Mouse (Mus musculus) liver, postnatal 0 days (tissue): ENCODE results near the gene Amot. TPM values are rescaled to one million over a fixed set of nuclear protein-coding genes. Genes with fewer than 3 reads are reported as not detected.

Experiments used
- ATAC-seq: fragments of 200-750 bp; cut with Nextera tagmentation; 2 replicates; pipeline ENCODE4 v1.8.0; 2017; ENCODE audit warnings: mild to moderate bottlenecking, moderate library complexity
- DNase-seq: peaks from one replicate; pipeline ENCODE4 v3.0.0-alpha.2; 2016
- H3K27ac ChIP-seq: fragments of 300-500 bp; sonication (generic); 2 replicates; pipeline ENCODE4 v1.5.1; 2014; ENCODE audit warnings: antibody characterized with exemption, moderate library complexity, mild to moderate bottlenecking, low read depth
- H3K27me3 ChIP-seq: fragments of 300-500 bp; sonication (generic); 2 replicates; pipeline ENCODE4 v1.6.1; 2014; ENCODE audit warnings: low read length, control low read depth, mixed read lengths; ENCODE audit not compliant: insufficient read depth
- H3K36me3 ChIP-seq: fragments of 300-500 bp; sonication (generic); replicated peaks from 2 replicates; pipeline ENCODE4 v1.6.1; 2014; ENCODE audit warnings: mild to moderate bottlenecking, control low read depth, low read length, moderate library complexity, mixed read lengths; ENCODE audit not compliant: insufficient read depth
- H3K4me1 ChIP-seq: fragments of 300-500 bp; sonication (generic); 2 replicates; pipeline ENCODE4 v1.6.1; 2014; ENCODE audit warnings: antibody characterized with exemption, mild to moderate bottlenecking, control low read depth; ENCODE audit not compliant: insufficient read depth
- H3K4me2 ChIP-seq: fragments of 300-500 bp; sonication (generic); 2 replicates; pipeline ENCODE4 v1.6.1; 2014; ENCODE audit warnings: low read depth, mild to moderate bottlenecking, low read length, moderate library complexity, mixed read lengths
- H3K4me3 ChIP-seq: fragments of 300-500 bp; sonication (generic); 2 replicates; pipeline ENCODE4 v1.5.1; 2014; ENCODE audit warnings: low read depth, low read length
- H3K9ac ChIP-seq: fragments of 300-500 bp; sonication (generic); replicated peaks from 2 replicates; pipeline ENCODE4 v1.6.1; 2014; ENCODE audit warnings: mild to moderate bottlenecking, moderate library complexity
- H3K9me3 ChIP-seq: fragments of 300-500 bp; sonication (generic); 2 replicates; pipeline ENCODE4 v1.6.1; 2016; ENCODE audit warnings: mild to moderate bottlenecking, control low read depth, low read length, mixed read lengths
- CTCF ChIP-seq: sonication (generic); IDR thresholded peaks from 2 replicates; pipeline ENCODE4 v1.5.1; 2016; ENCODE audit warnings: antibody characterized with exemption, low read depth
- EP300 ChIP-seq: IDR thresholded peaks from 2 replicates; pipeline ENCODE4 v1.6.1; 2016; ENCODE audit warnings: antibody characterized with exemption, low read depth, mild to moderate bottlenecking
- WGBS: fragments of 180-500 bp; shearing (Covaris S2); extraction: QIAGEN DNeasy Blood & Tissue Kit; methylation state at CpG from one replicate; pipeline ENCODE4 v1.1.7; 2014; ENCODE audit not compliant: insufficient replicate concordance; 5-methylcytosine and 5-hydroxymethylcytosine counted together
- polyA plus RNA-seq: library from polyadenylated mRNA; unstranded; fragments of >200 nt; fragmentation: Nextera tagmentation; extraction: Ambion mirVana; gene quantifications from 2 replicates; pipeline ENCODE4 v1.2.1, GENCODE M21; 2015

Gene Amot
- polyA plus RNA-seq, 1 experiment from 2014 or later = 4.9 TPM

DNA sequence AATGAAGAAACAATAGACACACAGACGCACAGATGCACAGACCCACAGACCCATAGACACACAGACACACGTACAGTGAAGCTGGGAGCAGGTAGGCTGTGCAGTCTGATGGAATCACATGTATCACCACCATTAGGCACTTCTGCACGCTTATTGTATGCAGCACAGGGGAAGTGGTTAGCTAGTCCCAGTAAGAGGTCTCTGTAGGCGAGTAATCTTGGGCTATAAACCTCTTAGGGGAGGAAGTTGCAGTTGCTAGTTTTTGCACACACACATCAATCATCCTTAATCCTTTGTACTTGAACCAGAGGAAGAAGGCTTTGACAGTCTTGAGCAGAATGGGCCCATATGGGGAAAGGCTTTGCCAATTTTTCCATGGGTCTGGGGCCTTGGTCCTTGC is 71.3 kb downstream of the Amot start:
- WGBS = 52% methylated on average over 4 of the region's 4 CpGs
- H3K36me3 ChIP-seq = no peaks in the 10 kb centered on the region
- no peak overlapping the region for H3K9ac ChIP-seq
- no peak overlapping the region for H3K4me2 ChIP-seq
- H3K9me3 ChIP-seq = no peaks in the 10 kb centered on the region
- TF ChIP-seq EP300 (no peak), CTCF (no peak)
- H3K27me3 ChIP-seq = no peaks in the 10 kb centered on the region
- no peak for ATAC-seq
- no peak overlapping the region for H3K27ac ChIP-seq
- H3K4me1 ChIP-seq = no peaks in the 10 kb centered on the region
- no peak for DNase-seq
- H3K4me3 ChIP-seq = no peak overlapping the region

DNA sequence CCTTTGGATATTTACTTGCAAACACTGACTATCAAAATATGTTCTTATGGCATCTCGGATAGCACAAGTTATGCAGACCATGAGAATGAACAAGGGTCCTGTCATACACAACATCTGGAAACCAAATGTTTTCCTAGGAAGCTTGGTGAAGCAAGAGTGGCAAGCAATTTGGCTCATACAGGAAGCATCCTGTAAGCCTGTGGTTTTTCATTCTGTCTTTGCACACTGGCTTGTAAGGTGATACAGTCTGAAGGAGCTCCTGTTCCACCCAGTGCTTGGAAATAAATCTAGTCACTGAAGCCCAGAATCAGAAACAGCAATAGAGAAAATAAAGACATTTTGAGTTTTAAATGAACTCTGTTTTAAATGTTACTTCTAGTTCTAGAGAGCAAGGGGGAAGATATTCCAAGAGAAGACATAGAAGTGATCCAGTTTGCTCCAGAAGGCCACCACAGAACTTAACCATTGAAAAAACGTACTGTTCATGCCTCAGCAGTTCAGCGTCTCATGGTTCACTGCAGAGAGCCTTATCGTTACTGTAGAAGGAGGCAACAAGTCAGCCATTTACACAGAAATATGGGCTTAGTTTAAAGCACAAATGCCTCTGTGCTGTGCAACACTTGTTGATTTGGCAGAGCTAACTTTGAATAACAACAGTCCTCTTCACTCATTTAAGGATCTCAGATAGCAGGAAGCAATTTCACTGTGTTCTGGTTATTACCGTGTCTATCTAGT is 74.0 kb downstream of the Amot start:
- Histone ChIP-seq H3K27ac (no peak overlapping the region), H3K27me3 (no peaks in the 10 kb centered on the region), H3K4me3 (no peak overlapping the region), H3K9me3 (no peaks in the 10 kb centered on the region), H3K4me1 (no peaks in the 10 kb centered on the region), H3K36me3 (no peaks in the 10 kb centered on the region), H3K4me2 (no peak overlapping the region), H3K9ac (no peak overlapping the region)
- DNase-seq (no peak), ATAC-seq (no peak)
- 69% methylated on average over 5 of the region's 5 CpGs for WGBS
- no peak for TF ChIP-seq CTCF
- no peak for TF ChIP-seq EP300

DNA sequence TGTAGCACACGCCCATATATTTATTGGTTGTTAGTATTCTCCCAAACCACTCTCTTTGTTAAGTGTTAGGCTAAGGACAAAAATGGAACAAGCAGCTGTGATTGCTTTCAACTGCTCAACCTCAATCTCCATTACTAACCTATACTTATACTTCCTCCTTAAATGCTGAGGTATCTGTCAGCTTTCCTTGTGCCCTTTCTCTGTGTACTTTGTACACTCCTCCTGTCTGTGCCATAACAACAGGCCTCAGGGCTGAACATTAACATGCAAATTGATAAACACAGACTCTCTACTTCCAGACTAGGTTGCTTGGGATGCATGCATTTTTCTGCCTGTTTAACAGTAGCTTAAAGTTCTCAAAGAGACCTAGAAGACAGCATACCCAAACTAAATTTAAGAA is 76.2 kb downstream of the Amot start:
- DNase-seq = no peak
- no peaks in the 10 kb centered on the region for H3K9me3 ChIP-seq
- no peaks in the 10 kb centered on the region for H3K27me3 ChIP-seq
- H3K4me1 ChIP-seq = no peaks in the 10 kb centered on the region
- H3K27ac ChIP-seq = no peak overlapping the region
- H3K9ac ChIP-seq = no peak overlapping the region
- no peaks in the 10 kb centered on the region for H3K36me3 ChIP-seq
- 82% methylated on average over 1 of the region's 1 CpGs for whole genome bisulfite sequencing
- TF ChIP-seq EP300 = no peak
- TF ChIP-seq CTCF = no peak
- no peak for ATAC-seq
- H3K4me2 ChIP-seq = no peak overlapping the region
- H3K4me3 ChIP-seq = no peak overlapping the region

DNA sequence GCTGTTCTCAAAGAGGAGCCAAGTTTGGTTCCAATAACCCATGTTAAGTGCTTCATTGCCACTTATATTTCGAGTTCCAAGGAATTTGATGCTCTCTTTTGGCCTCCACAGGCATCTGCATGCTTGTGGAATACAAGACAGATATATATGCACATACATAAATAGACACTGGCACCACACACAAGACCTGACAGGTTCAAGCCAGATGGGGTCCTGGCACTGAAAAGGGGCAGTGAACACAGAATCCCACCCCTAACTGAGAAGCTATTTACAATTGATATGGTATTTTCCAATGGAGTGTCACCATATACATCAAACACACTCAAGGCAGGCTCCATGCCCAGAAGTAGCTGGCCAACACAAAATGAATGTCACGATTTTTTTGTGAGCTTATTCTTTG is 81.0 kb downstream of the Amot start:
- no peak for ATAC-seq

DNA sequence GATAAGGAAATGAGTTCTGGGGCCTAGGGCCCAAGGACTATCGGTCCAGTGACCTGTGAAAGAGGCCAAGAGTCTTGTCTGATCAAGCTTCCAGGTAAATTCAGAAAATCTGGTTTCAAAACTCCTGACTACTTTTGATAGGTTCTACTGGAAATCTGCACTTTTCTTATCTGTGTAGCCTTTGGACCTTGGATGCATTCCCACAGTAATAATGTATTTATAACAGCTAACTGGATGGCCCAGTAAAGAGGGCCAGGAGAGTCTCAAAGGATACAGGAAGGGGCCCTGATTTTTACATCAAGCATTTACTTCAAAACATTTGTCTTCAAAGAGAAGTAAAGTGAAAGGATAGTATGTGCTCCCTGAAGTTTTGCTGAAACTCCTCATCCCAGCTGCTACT is 90.7 kb downstream of the Amot start:
- Histone ChIP-seq H3K4me1 (no peaks in the 10 kb centered on the region), H3K4me2 (no peak overlapping the region), H3K9me3 (no peaks in the 10 kb centered on the region), H3K4me3 (no peak overlapping the region), H3K27me3 (no peaks in the 10 kb centered on the region), H3K9ac (no peak overlapping the region), H3K27ac (no peak overlapping the region), H3K36me3 (no peaks in the 10 kb centered on the region)
- DNase-seq (no peak), ATAC-seq (no peak)
- WGBS = 71% methylated on average over 1 of the region's 1 CpGs
- no peak for TF ChIP-seq EP300
- TF ChIP-seq CTCF = no peak

More for the DNA sequence above, 81.0 kb downstream of the Amot start:
- H3K4me1 ChIP-seq = no peaks in the 10 kb centered on the region
- H3K9me3 ChIP-seq = no peaks in the 10 kb centered on the region
- H3K36me3 ChIP-seq = no peaks in the 10 kb centered on the region
- DNase-seq = no peak
- H3K27ac ChIP-seq = no peak overlapping the region
- no peaks in the 10 kb centered on the region for H3K27me3 ChIP-seq
- no peak overlapping the region for H3K9ac ChIP-seq
- TF ChIP-seq EP300 = no peak
- no peak for TF ChIP-seq CTCF
- WGBS = 44% methylated on average over 2 of the region's 2 CpGs
- H3K4me2 ChIP-seq = no peak overlapping the region
- no peak overlapping the region for H3K4me3 ChIP-seq

DNA sequence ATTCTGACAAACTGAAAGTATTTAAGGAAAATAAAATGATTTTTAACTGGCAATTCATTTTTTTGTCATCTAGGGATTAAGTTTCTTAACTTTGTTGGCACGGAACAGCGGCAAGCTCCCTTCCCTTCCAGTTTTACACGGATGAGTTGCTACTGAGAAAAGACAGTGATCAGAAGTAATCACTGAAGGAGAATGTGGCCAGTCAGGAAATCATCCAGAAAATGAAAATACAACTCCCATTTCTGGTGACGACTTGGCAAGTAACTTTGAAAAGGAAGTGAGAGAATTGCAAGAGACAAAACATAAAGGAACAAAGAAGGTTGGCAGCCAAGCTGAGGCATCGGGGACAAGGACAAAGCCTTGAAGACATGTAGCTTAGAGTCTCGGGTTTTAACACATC is 93.6 kb downstream of the Amot start:
- Histone ChIP-seq H3K36me3 (no peaks in the 10 kb centered on the region), H3K4me3 (no peak overlapping the region), H3K9ac (no peak overlapping the region), H3K4me1 (no peaks in the 10 kb centered on the region), H3K27me3 (no peaks in the 10 kb centered on the region), H3K27ac (no peak overlapping the region), H3K4me2 (no peak overlapping the region), H3K9me3 (no peaks in the 10 kb centered on the region)
- DNase-seq (no peak), ATAC-seq (no peak)
- TF ChIP-seq CTCF (no peak), EP300 (no peak)
- 58% methylated on average over 6 of the region's 6 CpGs for WGBS
